ENCODE assay signal across 17 mouse cellular contexts in the genomic region with DNA sequence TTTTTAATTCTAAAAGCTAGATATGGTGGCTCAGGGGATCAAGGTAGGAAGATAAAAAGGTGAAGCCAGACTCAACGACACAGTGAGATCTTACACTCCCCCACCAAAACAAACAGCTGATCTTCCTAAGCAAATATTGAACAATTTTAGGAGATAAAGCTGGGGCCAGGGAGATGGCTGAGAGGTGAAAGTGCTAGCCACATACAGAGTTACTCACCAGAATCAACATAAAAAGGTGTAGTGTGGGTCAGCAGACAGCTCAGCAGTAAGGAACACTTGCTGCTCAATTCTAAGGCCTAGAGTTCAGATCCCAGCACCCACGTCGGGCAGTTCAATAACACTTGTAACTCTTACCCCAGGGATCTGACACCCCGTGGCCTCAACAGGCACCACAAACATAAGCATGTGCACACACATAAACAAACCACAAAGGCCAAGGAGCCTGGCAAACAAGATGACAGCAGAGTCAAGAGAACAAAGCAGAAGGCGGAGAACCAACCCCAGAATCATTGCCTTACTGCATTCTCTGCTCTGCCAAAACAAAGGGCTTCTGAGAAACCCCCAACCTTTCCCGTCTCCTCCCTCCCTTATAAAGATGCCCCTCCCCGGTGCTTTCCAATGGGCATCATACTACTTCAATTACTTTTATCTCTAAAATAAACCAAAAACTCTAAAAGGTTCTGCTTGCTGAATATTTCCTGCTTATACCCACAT. TPM values are rescaled to one million over a fixed set of nuclear protein-coding genes. Genes with fewer than 3 reads are reported as not detected.
DNase-seq lines count a peak whose midpoint lies in the region; ATAC-seq and TF ChIP-seq lines count a peak whose summit lies in the region.
"Had no signal": no experiment of that assay in that cellular context is flagged by ENCODE, and none has a peak within 500 bp of the region (broad histone marks: within the 10 kb centered on the region; RNA-seq: fewer than 3 reads in every experiment).

No protein-coding gene starts in this region.

- no peaks in the 10 kb centered on the region for H3K9me3 ChIP-seq in liver, postnatal 0 days (ENCODE audit: low read length)
- H3K9me3 ChIP-seq in forebrain, embryonic 13.5 days (replicated peaks), result no peaks in the 10 kb centered on the region
- H3K9me3 ChIP-seq: embryonic facial prominence, embryonic 12.5 days; forebrain, embryonic 10.5 days; limb, embryonic 13.5 days; midbrain, embryonic 13.5 days; neural tube, embryonic 13.5 days had no signal

- ATAC-seq in liver, postnatal 0 days, result peak; percentile 86
- ATAC-seq in forebrain, embryonic 13.5 days, result no peak
- ATAC-seq: midbrain, embryonic 13.5 days had no signal

- 68% methylated on average over 7 of the region's 7 CpGs for WGBS in spleen, adult 2 months
- WGBS in liver, postnatal 0 days (ENCODE audit: insufficient replicate concordance), result 58% methylated on average over 7 of the region's 7 CpGs
- WGBS in forebrain, embryonic 13.5 days, result 73% methylated on average over 7 of the region's 7 CpGs

- intact Hi-C loops in gastrocnemius, adult 2 months (cut with DNase I), result no loop called here

- no peaks in the 10 kb centered on the region for H3K4me1 ChIP-seq in spleen, adult 2 months (ENCODE audit: control insufficient read depth, insufficient read depth, insufficient read length)
- H3K4me1 ChIP-seq in liver, postnatal 0 days (ENCODE audit: insufficient read depth), result peaks cover 17% of the 10 kb centered on the region
- peaks cover 38% of the 10 kb centered on the region for H3K4me1 ChIP-seq in forebrain, embryonic 13.5 days

- H3K4me3 ChIP-seq in gastrocnemius, adult 2 months, result no peak overlapping the region
- no peak overlapping the region for H3K4me3 ChIP-seq in spleen, adult 2 months (ENCODE audit: extremely low read depth, insufficient read depth, insufficient read length)
- no peak overlapping the region for H3K4me3 ChIP-seq in liver, postnatal 0 days (ENCODE audit: low read depth, low read length)
- no peak overlapping the region for H3K4me3 ChIP-seq in forebrain, embryonic 13.5 days
- H3K4me3 ChIP-seq: embryonic facial prominence, embryonic 12.5 days; forebrain, embryonic 10.5 days; limb, embryonic 13.5 days; midbrain, embryonic 13.5 days; neural tube, embryonic 13.5 days had no signal

- no peak for TF ChIP-seq CTCF in gastrocnemius, adult 2 months (IDR thresholded peaks at IDR 0.05)
- no peak for TF ChIP-seq CTCF in spleen, adult 2 months (IDR thresholded peaks at IDR 0.05; ENCODE audit: extremely low read depth, insufficient read depth, insufficient read length, insufficient replicate concordance)
- no peak for TF ChIP-seq CTCF in liver, postnatal 0 days (IDR thresholded peaks at IDR 0.05; ENCODE audit: low read depth)

- peak overlapping the region; percentile 53 for H3K27ac ChIP-seq in gastrocnemius, adult 2 months
- H3K27ac ChIP-seq in spleen, adult 2 months (ENCODE audit: insufficient read depth, low read length), result peak overlapping the region; percentile 47
- peak overlapping the region; percentile 79 for H3K27ac ChIP-seq in liver, postnatal 0 days (ENCODE audit: low read depth)
- H3K27ac ChIP-seq in forebrain, embryonic 13.5 days, result no peak overlapping the region
- H3K27ac ChIP-seq: embryonic facial prominence, embryonic 12.5 days; forebrain, embryonic 10.5 days; limb, embryonic 13.5 days; midbrain, embryonic 13.5 days; neural tube, embryonic 13.5 days had no signal

- no peaks in the 10 kb centered on the region for H3K36me3 ChIP-seq in spleen, adult 2 months (ENCODE audit: control insufficient read depth, insufficient read depth, low read length)
- no peaks in the 10 kb centered on the region for H3K36me3 ChIP-seq in liver, postnatal 0 days (replicated peaks; ENCODE audit: insufficient read depth, low read length)
- peaks cover 4% of the 10 kb centered on the region; the same call in 1 of the 2 replicates for H3K36me3 ChIP-seq in forebrain, embryonic 13.5 days (ENCODE audit: poor library complexity, severe bottlenecking)

- no peak for TF ChIP-seq POLR2A in spleen, adult 2 months (IDR thresholded peaks at IDR 0.05; ENCODE audit: low read depth, low read length)

- TF ChIP-seq EP300 in liver, postnatal 0 days (IDR thresholded peaks at IDR 0.05; ENCODE audit: low read depth), result no peak

- DNase-seq in gastrocnemius, adult 2 months, result no peak
- no peak for DNase-seq in gastrocnemius, postnatal 25 days
- DNase-seq in spleen, adult 2 months (ENCODE audit: low read depth in 1 of 2, low spot score in 2 of 2), result peak in 1 of 2 experiments; percentile 47
- no peak for DNase-seq in spleen, postnatal 4 days (ENCODE audit: low spot score in 2 of 2)
- no peak for DNase-seq in liver, postnatal 0 days
- no peak for DNase-seq in urinary bladder, postnatal 14 days (ENCODE audit: low spot score)
- no peak for DNase-seq in testis, postnatal 14 days (ENCODE audit: low spot score)
- DNase-seq: cerebellum, adult 11-12 months; kidney, adult 18-20 months; kidney, postnatal 4 days; thymus, postnatal 14 days had no signal

- no peaks in the 10 kb centered on the region for H3K27me3 ChIP-seq in spleen, adult 2 months (ENCODE audit: control insufficient read depth, insufficient read depth, low read length)
- H3K27me3 ChIP-seq in liver, postnatal 0 days (ENCODE audit: insufficient read depth, low read length), result no peaks in the 10 kb centered on the region
- no peaks in the 10 kb centered on the region for H3K27me3 ChIP-seq in forebrain, embryonic 13.5 days
- H3K27me3 ChIP-seq: embryonic facial prominence, embryonic 12.5 days; limb, embryonic 13.5 days; midbrain, embryonic 13.5 days; neural tube, embryonic 13.5 days had no signal

- no peak overlapping the region for H3K9ac ChIP-seq in liver, postnatal 0 days (replicated peaks)
- H3K9ac ChIP-seq in forebrain, embryonic 13.5 days, result no peak overlapping the region
- H3K9ac ChIP-seq: embryonic facial prominence, embryonic 12.5 days; limb, embryonic 13.5 days; midbrain, embryonic 13.5 days; neural tube, embryonic 13.5 days had no signal

- no peak overlapping the region for H3K4me2 ChIP-seq in liver, postnatal 0 days (ENCODE audit: low read depth, low read length)
- no peak overlapping the region for H3K4me2 ChIP-seq in forebrain, embryonic 13.5 days
- H3K4me2 ChIP-seq: embryonic facial prominence, embryonic 12.5 days; limb, embryonic 13.5 days; midbrain, embryonic 13.5 days; neural tube, embryonic 13.5 days had no signal

RNA-seq across cellular contexts. Expression of gene Kif1b, which starts 25.3 kb away (rescaled TPM):
- total RNA-seq in gastrocnemius, adult 2 months (2021), result 100 to 1,000 TPM; 256 to 358 TPM
- 100 to 1,000 TPM; 304 to 308 TPM for total RNA-seq in gastrocnemius, postnatal 25 days (2021)
- polyA plus RNA-seq in spleen, adult 2 months (2012; rRNA removed), result 9.3 and 12.6 TPM in 2 replicates
- 6.9 and 8.9 TPM in 2 replicates for polyA plus RNA-seq in liver, postnatal 0 days (2015; fragmentation: Nextera tagmentation; extraction: Ambion mirVana)
- 136 TPM in 2 replicates for polyA plus RNA-seq in forebrain, embryonic 13.5 days (2015; fragmentation: Nextera tagmentation; extraction: Ambion mirVana)

Comparison
In these comparisons a context has a peak if more than half of its experiments do, and no peak if none do; other contexts are left out.
1. RNA of gene Kif1b, which starts 25.3 kb away (polyA plus RNA-seq): 136 TPM in forebrain, embryonic 13.5 days; 9.3 to 12.6 TPM in spleen, adult 2 months and 6.9 to 8.9 TPM in liver, postnatal 0 days; every median in the first group is over 10 times any median in the second.